Mouse (Mus musculus) fat pad, adult 2 months (tissue): ENCODE measurements around the gene Il6st.

Experiments
- DNase-seq: peaks from one replicate; pipeline ENCODE4 v3.0.0-alpha.2; 2011; ENCODE audit warnings: low read depth, low spot score; ENCODE audit errors: extremely low read depth

The Il6st gene

DNA sequence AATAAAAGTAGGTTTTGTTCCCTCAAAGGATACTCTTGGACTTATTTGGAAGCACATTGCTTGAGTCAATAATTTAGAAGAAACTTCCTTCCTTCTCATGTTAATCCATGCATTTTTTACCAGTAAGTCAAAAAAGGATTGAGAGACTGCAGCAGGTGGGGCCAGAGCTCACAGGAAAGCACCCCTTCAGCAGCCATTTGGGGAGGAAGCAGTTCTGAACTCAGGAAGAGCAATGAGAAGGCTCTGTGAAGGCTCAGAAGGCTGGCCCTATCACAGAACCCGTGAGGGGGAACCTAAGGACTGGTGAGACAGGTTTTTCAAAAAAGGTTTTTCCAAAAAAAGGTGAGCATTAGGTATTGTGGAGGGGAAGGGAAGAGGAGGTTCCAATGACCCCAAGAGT is 50.7 kb downstream of the Il6st start:
- DNase-seq: no peak

DNA sequence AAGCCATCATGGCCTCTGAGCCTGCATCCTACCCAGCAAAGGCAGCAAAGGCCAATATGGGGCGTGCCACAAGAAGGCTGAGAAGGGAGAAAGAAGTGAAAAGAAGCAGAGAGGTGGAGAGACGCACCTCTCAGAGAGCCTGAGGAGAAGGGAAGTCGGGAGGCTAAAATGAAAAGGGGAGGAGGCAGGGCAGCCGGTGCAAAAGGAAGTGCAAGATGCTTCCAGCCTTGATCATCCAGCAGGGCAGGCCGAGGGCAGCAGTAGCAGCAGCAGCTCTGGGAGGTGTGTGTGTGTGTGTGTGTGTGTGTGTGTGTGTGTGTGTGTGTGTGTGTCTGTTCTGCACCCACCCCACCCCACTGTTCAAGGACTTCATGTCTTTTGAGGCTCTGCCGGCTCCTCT is 58.4 kb downstream of the Il6st start:
- DNase-seq: no peak

DNA sequence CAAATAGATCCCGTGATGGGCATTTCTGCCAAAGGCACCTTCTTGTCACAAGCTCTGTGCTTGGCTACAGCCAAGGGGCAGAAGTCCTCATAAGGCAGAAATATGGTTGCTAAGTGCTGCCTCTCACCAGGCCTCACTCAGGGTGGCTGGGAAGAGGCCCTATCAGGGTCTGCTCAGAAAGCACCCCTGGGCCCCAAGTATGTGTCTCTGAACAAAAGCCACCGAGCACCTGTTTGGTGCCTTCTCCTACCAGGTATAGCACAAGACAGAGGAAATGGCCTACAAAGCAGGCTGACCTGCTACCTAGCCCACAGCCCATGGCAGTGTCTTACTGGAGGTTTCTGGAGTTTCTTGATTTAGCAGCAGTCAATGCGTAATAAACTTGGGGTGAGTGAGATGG is 59.0 kb downstream of the Il6st start:
- DNase-seq: no peak

DNA sequence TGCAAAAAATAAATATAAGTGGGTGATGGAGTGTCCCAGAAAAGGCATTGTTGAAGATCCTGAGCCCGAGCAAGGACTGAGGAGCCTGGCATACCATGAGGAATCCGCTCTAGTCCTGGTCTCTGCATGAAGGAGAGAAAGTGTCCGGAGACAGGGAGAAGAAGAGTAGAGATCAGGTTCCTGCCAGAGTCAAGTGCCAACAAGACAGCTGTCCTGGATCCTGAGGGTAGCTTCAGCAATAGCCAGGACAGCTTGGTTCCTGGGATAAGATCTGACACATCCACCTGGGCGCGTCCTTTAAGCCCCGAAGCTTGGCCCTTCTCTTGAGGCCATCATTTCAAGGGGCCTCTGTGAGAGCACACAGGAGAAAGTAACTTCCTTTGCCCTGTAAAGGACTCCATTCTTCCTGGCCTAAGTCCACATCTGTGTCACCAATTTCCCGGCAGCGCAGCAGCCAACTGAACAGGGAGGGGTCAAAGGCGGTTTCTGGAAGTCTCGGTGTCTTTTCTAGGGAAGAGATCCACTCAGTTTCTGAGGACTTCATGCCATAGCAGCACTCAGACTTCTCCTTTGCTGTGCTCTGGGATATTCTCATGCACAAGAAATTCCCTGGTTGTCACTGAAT is 59.6 kb downstream of the Il6st start:
- DNase-seq: no peak

DNA sequence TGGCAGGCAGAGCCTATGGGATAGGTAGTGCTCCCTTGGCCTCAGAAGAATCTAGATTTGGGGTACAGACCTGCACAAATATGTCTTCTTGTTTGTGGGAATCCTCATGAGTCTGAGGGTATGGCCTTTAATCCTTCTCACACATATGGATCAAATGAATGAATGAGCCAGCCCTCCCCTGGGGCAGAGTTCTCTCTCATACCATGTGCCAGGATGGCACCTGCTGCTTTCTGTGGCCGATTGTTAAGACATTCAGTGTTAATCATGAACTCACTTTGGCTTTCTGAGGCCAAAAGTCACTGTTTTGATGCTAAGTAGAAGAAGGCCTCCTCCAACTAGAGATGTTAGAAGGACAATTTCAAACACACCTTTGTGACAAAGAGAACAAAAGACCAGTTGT is 63.3 kb downstream of the Il6st start:
- DNase-seq: no peak

DNA sequence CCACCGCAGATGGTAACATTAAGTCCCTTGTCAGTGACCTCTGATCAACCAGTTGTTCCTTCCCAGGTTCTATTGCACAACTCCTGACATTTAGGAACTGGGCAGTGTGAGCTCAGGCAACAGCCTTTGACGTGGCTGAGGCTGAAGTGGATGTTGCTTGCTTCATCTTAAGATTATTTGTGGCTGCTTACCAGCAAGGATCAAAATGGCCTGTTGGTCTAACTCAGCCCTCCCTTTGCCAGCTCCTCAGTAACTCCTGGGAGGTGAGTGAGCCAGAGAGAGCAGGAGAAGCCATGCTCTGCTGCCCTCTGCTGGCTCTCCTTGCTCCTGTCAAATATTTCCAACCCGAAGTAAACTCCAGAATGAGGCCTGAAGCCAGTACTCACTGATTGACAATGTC is 66.0 kb downstream of the Il6st start:
- peak; percentile 72 for DNase-seq

DNA sequence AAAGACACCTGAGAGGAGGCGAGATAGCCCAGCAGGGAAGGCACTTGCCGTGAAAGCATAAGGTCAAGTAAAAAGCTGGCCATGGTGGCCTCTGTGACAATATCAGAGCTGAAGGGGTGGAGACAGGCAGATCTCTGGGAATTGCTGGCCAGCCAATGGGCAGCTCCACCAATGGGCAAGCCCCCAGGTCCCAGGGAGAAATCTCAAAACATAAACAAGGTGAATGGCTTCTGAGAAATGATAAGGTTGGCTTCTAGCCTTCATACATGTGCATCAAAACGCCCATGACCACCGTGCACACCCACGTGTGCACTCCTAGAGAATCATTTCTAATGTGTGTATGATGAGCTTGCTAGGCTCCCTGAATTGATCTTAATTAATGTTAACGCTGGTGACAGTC is 68.4 kb downstream of the Il6st start:
- no peak for DNase-seq

DNA sequence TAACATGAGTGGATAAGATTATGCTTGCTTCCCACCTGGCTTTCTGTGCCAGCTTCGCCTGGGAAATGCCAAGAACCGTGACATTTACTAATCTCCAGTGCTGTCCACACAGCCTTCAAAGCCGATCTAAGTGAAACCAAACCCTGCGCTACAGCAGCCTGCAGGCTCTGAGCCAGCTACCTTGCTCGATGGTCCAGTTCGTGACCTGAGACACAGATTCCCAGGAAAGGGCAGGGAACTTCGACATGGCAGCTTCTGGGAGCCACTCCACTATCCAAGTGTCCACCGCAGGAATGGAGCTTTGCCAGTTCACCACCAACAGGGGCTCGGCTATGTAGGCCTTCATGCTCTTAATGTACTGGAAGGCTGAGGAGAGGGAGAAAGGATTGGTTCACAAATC is 69.7 kb downstream of the Il6st start:
- DNase-seq: no peak

DNA sequence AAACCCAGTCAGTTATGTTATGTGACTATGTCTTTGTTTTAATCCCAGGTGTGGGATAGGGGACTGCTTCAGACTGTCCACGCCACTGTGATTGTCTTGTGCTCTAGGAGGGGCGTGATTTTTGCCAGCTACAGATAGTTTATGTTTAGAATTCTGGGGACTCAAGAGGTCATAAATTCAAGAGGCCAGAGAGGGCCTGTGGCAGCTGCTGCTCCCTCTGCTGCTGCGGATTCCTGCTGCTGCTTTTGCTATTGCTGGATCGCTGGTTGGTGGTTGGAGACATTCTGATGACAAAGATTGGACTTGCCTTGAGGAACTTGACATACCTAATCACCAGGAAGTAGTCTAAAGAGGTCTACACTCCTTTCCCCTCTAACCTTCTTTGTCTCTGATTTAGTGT is 72.7 kb downstream of the Il6st start:
- DNase-seq: no peak

DNA sequence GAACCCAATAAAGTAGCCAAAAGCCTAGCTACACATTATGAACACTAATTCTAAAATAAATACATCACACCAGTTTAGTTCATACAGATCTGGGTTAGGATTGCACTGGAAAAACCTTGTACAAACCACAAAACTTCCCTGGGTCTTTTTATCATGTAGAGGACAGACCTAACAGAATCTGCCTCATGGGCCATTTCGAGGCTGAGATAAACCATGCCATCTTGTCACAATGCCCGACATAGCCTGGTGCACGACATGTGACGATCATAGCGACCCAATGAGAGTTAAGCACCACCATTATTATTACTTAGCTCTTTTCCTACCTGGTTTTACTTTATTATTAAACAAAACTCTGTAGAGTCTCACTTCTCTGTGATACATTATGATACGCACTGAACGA is 73.2 kb downstream of the Il6st start:
- DNase-seq: no peak

DNA sequence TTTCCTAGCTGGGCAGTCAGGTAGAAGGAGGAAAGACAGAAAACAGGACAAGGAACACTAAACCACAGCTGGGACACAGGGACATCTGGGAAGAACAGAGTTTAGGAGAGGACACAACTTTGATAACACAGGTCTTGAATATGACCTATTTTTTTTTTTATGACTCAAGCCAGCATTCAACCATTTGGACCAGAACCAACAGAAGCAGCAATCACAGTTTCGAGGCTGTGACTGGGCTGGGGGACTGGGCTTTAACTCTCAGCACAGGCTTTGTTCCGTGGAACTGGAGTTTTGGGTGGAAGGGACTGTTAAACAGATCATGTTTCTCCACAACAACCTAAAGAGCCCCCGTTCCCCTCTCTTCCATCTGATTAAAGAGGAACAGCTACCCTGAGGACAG is 76.7 kb downstream of the Il6st start:
- DNase-seq: no peak

DNA sequence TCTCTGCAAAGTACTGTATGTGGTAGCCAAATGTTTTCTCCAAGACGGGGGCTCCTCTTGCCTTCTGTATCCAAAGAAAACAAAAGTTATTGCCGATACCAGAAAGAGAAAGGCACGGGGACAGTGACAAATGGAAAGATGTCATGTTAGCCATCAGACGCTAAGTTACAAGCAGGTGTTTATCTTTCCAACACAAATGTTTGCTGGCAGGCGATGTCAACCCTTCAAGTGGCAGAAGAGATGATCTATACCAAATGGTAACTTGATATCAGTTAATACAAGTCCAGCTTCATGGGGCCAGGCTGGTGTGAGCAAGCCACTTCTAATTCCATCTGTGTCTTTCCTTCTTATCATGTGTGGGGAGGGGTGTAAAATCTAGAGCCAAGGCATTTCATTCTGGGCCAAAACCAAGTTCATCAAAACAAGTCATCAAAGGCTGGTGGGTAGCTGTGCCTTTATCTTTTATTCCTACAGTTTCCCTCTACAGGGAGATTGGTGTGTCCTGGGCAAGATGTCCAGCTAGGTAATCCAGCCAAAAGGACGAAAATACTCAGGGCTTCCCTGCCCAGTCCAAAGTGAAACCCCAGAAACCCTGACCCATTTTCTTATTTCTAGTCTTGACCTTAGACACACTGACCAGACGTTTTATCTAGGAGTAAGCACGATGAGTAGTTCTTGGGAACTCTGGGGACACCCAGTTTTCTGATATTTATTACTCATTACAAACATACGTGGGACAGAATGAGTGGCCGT is 77.5 kb downstream of the Il6st start:
- DNase-seq: no peak

DNA sequence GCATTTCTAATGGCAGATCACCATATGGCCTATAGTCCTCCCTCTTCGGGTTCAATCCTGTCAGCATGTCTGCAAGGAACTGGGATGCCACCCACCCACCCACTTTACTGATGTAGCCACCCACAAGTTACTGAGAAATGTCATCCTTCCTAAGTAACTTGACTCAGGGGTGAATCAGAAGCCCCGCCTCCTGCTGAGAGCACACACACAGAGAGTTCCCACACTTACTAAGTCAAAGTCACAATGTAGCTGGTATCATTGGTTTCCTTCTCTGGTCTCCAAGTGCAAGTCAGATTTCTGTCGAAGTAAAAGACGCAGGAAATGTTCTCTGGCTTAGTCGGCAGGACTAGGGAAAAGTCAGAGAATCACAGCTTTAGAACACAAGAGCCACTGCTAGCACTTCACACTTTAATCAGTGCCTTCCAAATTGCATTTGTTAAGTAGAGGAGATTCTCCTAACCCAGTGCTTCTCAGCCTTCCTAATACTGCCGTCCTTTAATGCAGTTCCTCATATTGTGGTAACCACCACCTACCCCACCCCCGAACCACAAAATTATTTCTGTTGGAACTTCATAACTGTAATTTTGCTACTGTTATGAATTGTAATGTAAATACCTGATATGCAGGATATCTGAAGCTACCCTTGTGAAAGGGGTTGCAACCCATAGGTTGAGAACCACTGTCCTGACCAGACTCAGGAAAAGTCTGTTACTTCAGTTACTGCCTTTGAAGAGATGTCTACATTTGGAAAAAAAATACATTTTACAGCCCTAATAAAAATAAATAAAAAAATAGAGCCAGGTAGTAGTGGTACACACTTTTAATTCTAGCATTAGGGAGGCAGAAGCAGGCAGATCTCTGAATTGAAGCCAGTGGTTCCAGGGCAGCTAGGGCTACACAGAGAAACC is 88.0 kb downstream of the Il6st start:
- DNase-seq: no peak

DNA sequence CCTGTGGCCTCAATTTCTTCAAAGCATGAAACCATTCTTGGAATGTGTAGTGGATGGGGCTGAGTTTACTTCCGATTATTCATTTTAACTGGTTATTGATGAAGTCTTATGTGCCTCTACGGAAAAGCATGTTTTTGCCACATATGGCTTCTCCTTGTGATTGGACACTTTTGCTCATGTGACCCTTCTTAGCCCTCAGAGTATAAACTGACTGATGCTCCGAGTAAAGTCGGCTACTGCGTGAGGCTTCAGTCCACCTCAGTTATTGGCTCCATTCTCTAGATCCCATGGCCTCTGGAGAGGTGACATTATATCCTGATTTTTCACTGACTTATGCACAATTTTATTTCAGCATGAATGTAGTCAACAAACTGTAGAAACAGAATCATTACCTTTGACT is 89.4 kb downstream of the Il6st start:
- no peak for DNase-seq

DNA sequence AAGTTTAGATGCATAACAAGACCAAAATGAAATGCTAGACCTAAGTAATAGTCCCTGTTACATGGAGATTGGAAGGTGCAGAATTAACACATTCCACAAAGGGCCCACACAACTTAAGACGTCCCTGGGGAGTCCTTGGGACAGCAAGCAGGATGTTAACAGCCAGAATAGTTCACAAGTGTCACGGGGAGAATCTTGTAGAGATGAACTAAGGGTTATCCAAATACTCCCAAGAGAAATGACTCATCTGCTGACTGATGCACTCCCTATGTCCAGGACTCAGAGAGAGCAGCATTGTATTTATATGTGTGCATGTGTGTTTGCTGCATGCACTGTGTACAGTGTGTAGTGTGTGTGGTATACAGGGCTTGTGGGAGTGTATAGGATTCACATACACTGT is 92.6 kb downstream of the Il6st start:
- no peak for DNase-seq
